Mouse (Mus musculus): ENCODE results near the gene Spop. TPM values are rescaled to one million over a fixed set of nuclear protein-coding genes. Genes with fewer than 3 reads are reported as not detected.
A peak's percentile ranks its signal among the peaks of the same experiment; 100 is the strongest.
"Not testable (repeated sequence)": the region's sequence is repeated elsewhere in the genome, so short reads cannot be mapped to it uniquely, and the experiment has no call there.

Gene Spop
- polyA plus RNA-seq, 1 experiment from 2014 or later, result 161 TPM

- no peaks in the 10 kb centered on the region for H3K9me3 ChIP-seq (ENCODE audit: control insufficient read depth, low read length)
- WGBS, result 44% methylated on average over 8 of the region's 8 CpGs
- H3K36me3 ChIP-seq (ENCODE audit: control insufficient read depth, insufficient read depth, low read length), result no peaks in the 10 kb centered on the region
- H3K4me1 ChIP-seq (ENCODE audit: control insufficient read depth, insufficient read depth, low read length), result no peaks in the 10 kb centered on the region
- DNase-seq (no peak), ATAC-seq (ENCODE audit: low FRiP score, low TSS enrichment) (no peak)
- H3K4me2 ChIP-seq (ENCODE audit: low read length), result no peak overlapping the region
- H3K27ac ChIP-seq (replicated peaks; ENCODE audit: low read depth, low read length), result no peak overlapping the region
- no peak overlapping the region for H3K4me3 ChIP-seq (replicated peaks; ENCODE audit: low read depth, low read length)
- no peaks in the 10 kb centered on the region for H3K27me3 ChIP-seq (ENCODE audit: control insufficient read depth, insufficient read depth, low read length)
- no peak overlapping the region for H3K9ac ChIP-seq (replicated peaks; ENCODE audit: low read length)
Measured at GRCm38 (mm10) chr11:95402658-95403101, 11.2 kb upstream of the Spop start.

DNA sequence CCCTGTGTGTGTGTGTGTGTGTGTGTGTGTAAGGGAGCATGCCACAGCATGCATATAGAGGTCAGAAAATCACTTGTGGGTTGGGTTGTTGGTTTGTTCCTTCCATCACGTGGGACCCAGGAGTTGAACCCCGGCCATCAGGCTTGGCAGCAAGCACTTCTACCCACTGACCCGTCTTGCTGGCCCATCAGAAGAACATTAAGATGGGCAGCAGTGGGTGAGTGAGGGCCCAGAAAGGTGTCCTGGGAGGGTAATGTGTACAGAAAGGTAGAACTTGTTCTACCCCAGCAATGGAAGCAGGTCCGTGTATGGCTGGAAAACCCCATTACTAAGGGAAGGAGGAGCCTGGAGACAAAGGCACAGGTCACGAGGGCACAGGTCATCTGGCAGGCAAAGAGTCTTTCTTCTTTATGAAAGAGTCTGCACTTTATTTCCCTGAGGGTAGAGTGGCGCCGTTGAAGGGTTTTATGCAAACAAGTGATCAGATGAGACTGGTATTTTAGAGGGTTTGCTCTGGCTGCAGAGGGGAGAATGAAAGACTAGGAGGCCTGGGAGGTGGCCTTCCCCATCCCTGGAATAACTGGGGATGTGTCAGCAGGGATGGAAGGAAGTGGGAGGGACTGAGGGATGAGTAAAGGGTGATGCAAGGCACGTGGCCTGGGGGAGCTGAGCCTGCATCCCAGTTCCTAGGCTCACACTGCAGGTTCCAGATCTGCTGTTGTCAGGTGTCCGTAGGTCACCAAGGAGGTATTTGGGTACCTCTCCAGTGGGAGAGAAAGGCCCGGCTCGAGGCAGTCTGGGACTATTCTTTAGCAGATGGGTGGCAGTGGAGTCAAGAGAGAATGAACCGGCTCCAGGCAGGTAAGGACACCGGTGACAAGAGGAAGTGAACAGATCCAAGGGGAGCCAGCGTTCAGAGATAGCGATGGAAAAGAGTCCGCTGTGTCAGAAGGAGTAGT is 10.2 kb upstream of the Spop start:
- Histone ChIP-seq H3K4me3 (replicated peaks; ENCODE audit: low read depth, low read length) (no peak overlapping the region), H3K4me1 (ENCODE audit: control insufficient read depth, insufficient read depth, low read length) (no peaks in the 10 kb centered on the region), H3K27me3 (ENCODE audit: control insufficient read depth, insufficient read depth, low read length) (no peaks in the 10 kb centered on the region), H3K36me3 (ENCODE audit: control insufficient read depth, insufficient read depth, low read length) (no peaks in the 10 kb centered on the region), H3K4me2 (ENCODE audit: low read length) (no peak overlapping the region), H3K9ac (replicated peaks; ENCODE audit: low read length) (no peak overlapping the region), H3K9me3 (ENCODE audit: control insufficient read depth, low read length) (no peaks in the 10 kb centered on the region), H3K27ac (replicated peaks; ENCODE audit: low read depth, low read length) (no peak overlapping the region)
- ATAC-seq (ENCODE audit: low FRiP score, low TSS enrichment) (no peak), DNase-seq (no peak)
- WGBS, result 69% methylated on average over 16 of the region's 16 CpGs

- H3K9me3 ChIP-seq (ENCODE audit: control insufficient read depth, low read length), result no peaks in the 10 kb centered on the region
- 86% methylated on average over 4 of the region's 4 CpGs for WGBS
- no peak for ATAC-seq (ENCODE audit: low FRiP score, low TSS enrichment)
Measured at GRCm38 (mm10) chr11:95405771-95406170, 8.1 kb upstream of the Spop start.

DNA sequence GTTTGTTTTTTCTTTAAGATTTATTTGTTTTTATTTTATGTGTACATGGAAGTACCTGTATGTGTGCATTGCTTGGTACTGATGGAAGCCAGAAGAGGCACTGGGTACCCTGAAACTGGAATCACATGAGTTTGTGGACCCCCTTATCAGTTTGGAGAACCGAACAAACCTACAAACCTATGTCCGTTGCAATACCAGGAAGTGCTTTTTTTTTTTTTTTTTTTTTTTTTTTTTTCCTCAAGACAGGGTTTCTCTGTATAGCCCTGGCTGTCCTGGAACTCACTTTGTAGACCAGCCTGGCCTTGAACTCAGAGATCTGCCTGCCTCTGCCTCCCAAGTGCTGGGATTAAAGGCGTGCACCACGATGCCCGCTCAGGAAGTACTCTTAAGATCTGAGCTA is 7.5 kb upstream of the Spop start:
- not testable (repeated sequence) for H3K27me3 ChIP-seq (ENCODE audit: control insufficient read depth, insufficient read depth, low read length); ATAC-seq (ENCODE audit: low FRiP score, low TSS enrichment); H3K9ac ChIP-seq (replicated peaks; ENCODE audit: low read length); DNase-seq; H3K27ac ChIP-seq (replicated peaks; ENCODE audit: low read depth, low read length); H3K4me3 ChIP-seq (replicated peaks; ENCODE audit: low read depth, low read length); H3K36me3 ChIP-seq (ENCODE audit: control insufficient read depth, insufficient read depth, low read length); H3K4me1 ChIP-seq (ENCODE audit: control insufficient read depth, insufficient read depth, low read length); H3K9me3 ChIP-seq (ENCODE audit: control insufficient read depth, low read length); H3K4me2 ChIP-seq (ENCODE audit: low read length)
- WGBS, result 95% methylated on average over 5 of the region's 5 CpGs

More at GRCm38 (mm10) chr11:95405771-95406170, 8.1 kb upstream of the Spop start:
- no peaks in the 10 kb centered on the region for H3K27me3 ChIP-seq (ENCODE audit: control insufficient read depth, insufficient read depth, low read length)
- H3K36me3 ChIP-seq (ENCODE audit: control insufficient read depth, insufficient read depth, low read length), result no peaks in the 10 kb centered on the region
- no peak overlapping the region for H3K27ac ChIP-seq (replicated peaks; ENCODE audit: low read depth, low read length)
- no peaks in the 10 kb centered on the region for H3K4me1 ChIP-seq (ENCODE audit: control insufficient read depth, insufficient read depth, low read length)
- no peak overlapping the region for H3K4me3 ChIP-seq (replicated peaks; ENCODE audit: low read depth, low read length)
- no peak overlapping the region for H3K9ac ChIP-seq (replicated peaks; ENCODE audit: low read length)
- no peak for DNase-seq
- no peak overlapping the region for H3K4me2 ChIP-seq (ENCODE audit: low read length)

DNA sequence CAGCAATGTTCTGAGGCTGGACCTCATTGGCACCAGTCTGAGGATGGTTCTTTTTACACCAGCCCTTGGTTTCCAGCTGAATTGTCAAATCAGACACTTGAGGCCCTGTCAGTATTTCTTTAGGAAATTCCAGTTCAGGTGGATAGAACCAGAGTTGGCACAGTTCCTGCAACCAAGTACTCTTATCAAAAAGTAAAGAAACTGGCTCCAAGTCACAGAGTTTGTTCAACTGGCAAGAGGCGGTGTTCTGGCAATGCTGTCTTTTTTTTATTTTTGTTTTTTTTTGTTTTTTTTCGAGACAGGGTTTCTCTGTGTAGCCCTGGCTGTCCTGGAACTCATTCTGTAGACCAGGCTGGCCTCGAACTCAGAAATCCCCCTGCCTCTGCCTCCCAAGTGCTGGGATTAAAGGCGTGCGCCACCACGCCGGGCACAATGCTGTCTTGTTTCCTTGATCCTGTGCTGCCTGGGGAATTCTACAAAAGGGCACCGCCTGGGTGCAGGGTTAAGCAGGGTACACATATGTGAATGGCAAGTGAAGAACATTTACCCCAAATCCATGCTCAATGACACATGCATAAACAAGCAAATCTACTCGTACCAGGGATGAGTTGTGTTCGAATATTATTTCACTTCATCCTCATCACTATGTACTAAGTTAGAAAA is 4.3 kb upstream of the Spop start:
- ATAC-seq (ENCODE audit: low FRiP score, low TSS enrichment) (no peak), DNase-seq (no peak)
- no peaks in the 10 kb centered on the region for H3K9me3 ChIP-seq (ENCODE audit: control insufficient read depth, low read length)
- H3K27me3 ChIP-seq (ENCODE audit: control insufficient read depth, insufficient read depth, low read length), result no peaks in the 10 kb centered on the region
- no peak overlapping the region for H3K27ac ChIP-seq (replicated peaks; ENCODE audit: low read depth, low read length)
- H3K4me1 ChIP-seq (ENCODE audit: control insufficient read depth, insufficient read depth, low read length), result 0 out of 2 replicates have a peak, but pooled peaks cover 5% of the 10 kb centered on the region
- 88% methylated on average over 10 of the region's 10 CpGs for WGBS
- no peaks in the 10 kb centered on the region for H3K36me3 ChIP-seq (ENCODE audit: control insufficient read depth, insufficient read depth, low read length)
- no peak overlapping the region for H3K4me3 ChIP-seq (replicated peaks; ENCODE audit: low read depth, low read length)
- no peak overlapping the region for H3K4me2 ChIP-seq (ENCODE audit: low read length)
- H3K9ac ChIP-seq (replicated peaks; ENCODE audit: low read length), result no peak overlapping the region

GRCm38 (mm10) chr11:95411453-95412013 is 2.3 kb upstream of the Spop start:
- H3K4me2 ChIP-seq (ENCODE audit: low read length), result no peak overlapping the region
- no peak for ATAC-seq (ENCODE audit: low FRiP score, low TSS enrichment)
- no peaks in the 10 kb centered on the region for H3K9me3 ChIP-seq (ENCODE audit: control insufficient read depth, low read length)
- H3K9ac ChIP-seq (replicated peaks; ENCODE audit: low read length), result no peak overlapping the region
- H3K4me1 ChIP-seq (ENCODE audit: control insufficient read depth, insufficient read depth, low read length), result peaks cover 19% of the 10 kb centered on the region
- H3K27ac ChIP-seq (replicated peaks; ENCODE audit: low read depth, low read length), result peak overlapping the region; percentile 63
- H3K27me3 ChIP-seq (ENCODE audit: control insufficient read depth, insufficient read depth, low read length), result no peaks in the 10 kb centered on the region
- DNase-seq, result no peak
- H3K4me3 ChIP-seq (replicated peaks; ENCODE audit: low read depth, low read length), result no peak overlapping the region
- H3K36me3 ChIP-seq (ENCODE audit: control insufficient read depth, insufficient read depth, low read length), result no peaks in the 10 kb centered on the region
- WGBS, result 58% methylated on average over 6 of the region's 6 CpGs

DNA sequence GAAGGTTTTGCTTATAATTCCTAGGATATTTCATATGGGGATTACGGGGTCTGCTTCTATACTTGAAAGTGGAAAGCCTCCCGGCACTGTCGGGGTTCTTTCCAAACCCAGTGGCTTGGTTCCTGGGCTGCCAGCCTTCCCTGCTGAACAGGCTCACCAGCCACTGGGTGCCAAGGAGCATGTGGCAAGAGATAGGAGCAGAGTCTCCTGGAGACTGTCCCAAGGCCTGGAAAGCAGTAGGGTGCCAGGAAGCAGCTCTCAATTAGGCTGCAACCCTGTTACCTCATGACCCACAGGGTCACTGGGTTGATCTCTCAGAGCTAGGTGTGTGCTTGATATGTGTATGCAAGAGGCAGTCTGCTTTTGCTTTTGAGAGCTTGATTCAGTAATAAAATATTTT is 1.3 kb upstream of the Spop start:
- no peaks in the 10 kb centered on the region for H3K36me3 ChIP-seq (ENCODE audit: control insufficient read depth, insufficient read depth, low read length)
- no peak overlapping the region for H3K4me2 ChIP-seq (ENCODE audit: low read length)
- H3K9ac ChIP-seq (replicated peaks; ENCODE audit: low read length), result no peak overlapping the region
- WGBS, result 90% methylated on average over 3 of the region's 3 CpGs
- H3K4me3 ChIP-seq (replicated peaks; ENCODE audit: low read depth, low read length), result no peak overlapping the region
- no peaks in the 10 kb centered on the region for H3K9me3 ChIP-seq (ENCODE audit: control insufficient read depth, low read length)
- no peaks in the 10 kb centered on the region for H3K27me3 ChIP-seq (ENCODE audit: control insufficient read depth, insufficient read depth, low read length)
- DNase-seq (no peak), ATAC-seq (ENCODE audit: low FRiP score, low TSS enrichment) (no peak)
- 0 out of 2 replicates have a peak overlapping the region, but pooled peaks have one; percentile 5 for H3K27ac ChIP-seq (replicated peaks; ENCODE audit: low read depth, low read length)
- H3K4me1 ChIP-seq (ENCODE audit: control insufficient read depth, insufficient read depth, low read length), result peaks cover 28% of the 10 kb centered on the region

GRCm38 (mm10) chr11:95414536-95415161 is 769 bp downstream of the Spop start:
- DNase-seq, result peak; percentile 99
- Histone ChIP-seq H3K9me3 (ENCODE audit: control insufficient read depth, low read length) (no peaks in the 10 kb centered on the region), H3K4me1 (ENCODE audit: control insufficient read depth, insufficient read depth, low read length) (peaks cover 28% of the 10 kb centered on the region), H3K27me3 (ENCODE audit: control insufficient read depth, insufficient read depth, low read length) (no peaks in the 10 kb centered on the region), H3K4me2 (ENCODE audit: low read length) (peak overlapping the region; percentile 82), H3K27ac (replicated peaks; ENCODE audit: low read depth, low read length) (peak overlapping the region; percentile 97), H3K4me3 (replicated peaks; ENCODE audit: low read depth, low read length) (peak overlapping the region; percentile 57), H3K36me3 (ENCODE audit: control insufficient read depth, insufficient read depth, low read length) (0 out of 2 replicates have a peak, but pooled peaks cover 3% of the 10 kb centered on the region), H3K9ac (replicated peaks; ENCODE audit: low read length) (peak overlapping the region; percentile 66)
- under 1% methylated on average over 28 of the region's 28 CpGs for WGBS
- peak; percentile 90 for ATAC-seq (ENCODE audit: low FRiP score, low TSS enrichment)

Measured in midbrain, embryonic 14.5 days (tissue).